Mouse (Mus musculus) liver, embryonic 14.5 days (tissue): ENCODE results near the gene Rinl.

Experiments used
- CTCF ChIP-seq: IDR thresholded peaks from 2 replicates; pipeline ENCODE4 v1.5.1; 2016; ENCODE audit warnings: antibody characterized with exemption, low read depth, control low read depth
- EP300 ChIP-seq: IDR thresholded peaks from 2 replicates; pipeline ENCODE4 v1.6.1; 2016; ENCODE audit warnings: antibody characterized with exemption, low read depth

GRCm38 (mm10) chr7:28823932-28824331 lies 35.2 kb downstream of the Rinl start:
- no peak for TF ChIP-seq CTCF
- TF ChIP-seq EP300, result no peak
